Mouse (Mus musculus) olfactory bulb, adult 2 months (tissue): Measurements from ENCODE around the gene Ap1g2.

Source experiments
- CTCF ChIP-seq: fragments of 200-500 bp; IDR thresholded peaks from 2 replicates; pipeline ENCODE4 v1.5.1; 2012; ENCODE audit warnings: low read depth, mild to moderate bottlenecking, low read length, moderate library complexity; ENCODE audit not compliant: insufficient read depth
- POLR2A ChIP-seq: fragments of 200-500 bp; IDR thresholded peaks from 2 replicates; pipeline ENCODE4 v1.6.1; 2012; ENCODE audit warnings: mild to moderate bottlenecking, low read depth, low read length, moderate library complexity; ENCODE audit not compliant: insufficient read depth

DNA sequence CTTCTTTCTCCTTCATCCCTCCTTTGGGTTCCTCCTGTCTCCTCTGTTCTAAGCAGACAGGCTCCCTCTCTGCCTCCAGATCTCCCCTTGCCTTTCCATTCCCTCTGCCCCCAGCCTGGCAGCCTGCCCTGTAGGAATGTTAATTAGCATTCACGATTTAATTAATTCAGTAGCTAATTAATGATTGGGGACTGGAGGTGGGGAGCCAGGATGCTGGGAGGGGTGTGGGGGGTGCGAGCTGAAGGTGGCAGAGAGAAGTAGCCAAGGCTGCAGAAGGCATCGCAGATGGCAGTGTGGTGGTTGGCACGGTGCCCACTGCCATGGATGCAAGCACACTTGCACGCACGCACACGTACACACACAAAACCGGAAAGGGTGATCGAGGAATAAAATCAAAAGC, 53.9 kb downstream of the Ap1g2 start:
- TF ChIP-seq POLR2A (no peak), CTCF (no peak)
